Mouse (Mus musculus): ENCODE results near the gene Fbxl18. TPM values are rescaled to one million over a fixed set of nuclear protein-coding genes. Genes with fewer than 3 reads are reported as not detected.

Fbxl18 gene
- total and polyA plus RNA-seq, 3 experiments, result 4.6 to 7.4 TPM; not detected in 1

- H3K27ac ChIP-seq (ENCODE audit: control insufficient read depth, low read depth, low read length), result no peak overlapping the region
- H3K9ac ChIP-seq (ENCODE audit: control insufficient read depth, low read depth, low read length, poor library complexity, severe bottlenecking), result no peak overlapping the region
- no peak overlapping the region for H3K4me3 ChIP-seq (ENCODE audit: control insufficient read depth in 1 of 2, insufficient read depth in 1 of 2, low read depth in 2 of 2, low read length in 2 of 2)
- peaks cover 2% of the 10 kb centered on the region; the same call in 1 of the 2 replicates for H3K79me2 ChIP-seq (ENCODE audit: control insufficient read depth, insufficient read depth, low read length, poor library complexity)
- no peak for DNase-seq (ENCODE audit: low read depth, low spot score)
- H3K27me3 ChIP-seq (ENCODE audit: control insufficient read depth in 1 of 2, insufficient read depth in 2 of 2, low read length in 2 of 2), result no peaks in the 10 kb centered on the region
- H3K36me3 ChIP-seq (ENCODE audit: control insufficient read depth in 1 of 2, insufficient read depth in 2 of 2, low read length in 2 of 2), result peaks cover 0 to 25% of the 10 kb centered on the region in 2 experiments; a peak in 2 of 4 replicates
- no peaks in the 10 kb centered on the region for H3K9me3 ChIP-seq (replicated peaks; ENCODE audit: insufficient read depth, low read length)
- peaks cover 11 to 36% of the 10 kb centered on the region in 2 experiments for H3K4me1 ChIP-seq (ENCODE audit: control insufficient read depth in 1 of 2, insufficient read depth in 2 of 2, low read length in 2 of 2)
- TF ChIP-seq USF2 (IDR thresholded peaks at IDR 0.05; ENCODE audit: borderline replicate concordance in 1 of 2, insufficient read depth in 1 of 2, low read depth in 1 of 2, low read length in 2 of 2) (no peak), GATA1 (IDR thresholded peaks at IDR 0.05; ENCODE audit: low read depth, low read length) (0 out of 2 replicates have a peak, but pooled peaks have one; percentile 28)
Observed at GRCm38 (mm10) chr5:142912739-142913138, 17.5 kb upstream of the Fbxl18 start.

- no peak overlapping the region for H3K27ac ChIP-seq (ENCODE audit: control insufficient read depth, low read depth, low read length)
- H3K4me1 ChIP-seq (ENCODE audit: control insufficient read depth in 1 of 2, insufficient read depth in 2 of 2, low read length in 2 of 2), result peaks cover 11 to 40% of the 10 kb centered on the region in 2 experiments
- H3K4me3 ChIP-seq (ENCODE audit: control insufficient read depth in 1 of 2, insufficient read depth in 1 of 2, low read depth in 2 of 2, low read length in 2 of 2), result no peak overlapping the region
- no peaks in the 10 kb centered on the region for H3K27me3 ChIP-seq (ENCODE audit: control insufficient read depth in 1 of 2, insufficient read depth in 2 of 2, low read length in 2 of 2)
- H3K79me2 ChIP-seq (ENCODE audit: control insufficient read depth, insufficient read depth, low read length, poor library complexity), result peaks cover 2% of the 10 kb centered on the region; the same call in 1 of the 2 replicates
- H3K9me3 ChIP-seq (replicated peaks; ENCODE audit: insufficient read depth, low read length), result no peaks in the 10 kb centered on the region
- TF ChIP-seq E2F4 (IDR thresholded peaks at IDR 0.05; ENCODE audit: borderline replicate concordance, low read depth, low read length) (no peak), SMC3 (IDR thresholded peaks at IDR 0.05; ENCODE audit: low read depth, low read length) (no peak), EP300 (IDR thresholded peaks at IDR 0.05; ENCODE audit: low read depth in 1 of 2, low read length in 2 of 2) (no peak), MAFK (IDR thresholded peaks at IDR 0.05; ENCODE audit: borderline replicate concordance, low read depth, low read length) (no peak), GATA1 (IDR thresholded peaks at IDR 0.05; ENCODE audit: low read depth, low read length) (no peak), TCF12 (IDR thresholded peaks at IDR 0.05; ENCODE audit: low read depth, low read length) (no peak)
- H3K9ac ChIP-seq (ENCODE audit: control insufficient read depth, low read depth, low read length, poor library complexity, severe bottlenecking), result no peak overlapping the region
- peaks cover 0 to 28% of the 10 kb centered on the region in 2 experiments; a peak in 2 of 4 replicates for H3K36me3 ChIP-seq (ENCODE audit: control insufficient read depth in 1 of 2, insufficient read depth in 2 of 2, low read length in 2 of 2)
- DNase-seq (ENCODE audit: low read depth, low spot score), result no peak
Observed at GRCm38 (mm10) chr5:142912320-142912719, 17.1 kb upstream of the Fbxl18 start.

GRCm38 (mm10) chr5:142911629-142912028 lies 16.4 kb upstream of the Fbxl18 start:
- peaks cover 2% of the 10 kb centered on the region; the same call in 1 of the 2 replicates for H3K79me2 ChIP-seq (ENCODE audit: control insufficient read depth, insufficient read depth, low read length, poor library complexity)
- DNase-seq (ENCODE audit: low read depth, low spot score), result no peak
- H3K4me3 ChIP-seq (ENCODE audit: control insufficient read depth in 1 of 2, insufficient read depth in 1 of 2, low read depth in 2 of 2, low read length in 2 of 2), result no peak overlapping the region
- H3K27ac ChIP-seq (ENCODE audit: control insufficient read depth, low read depth, low read length), result no peak overlapping the region
- no peaks in the 10 kb centered on the region for H3K27me3 ChIP-seq (ENCODE audit: control insufficient read depth in 1 of 2, insufficient read depth in 2 of 2, low read length in 2 of 2)
- H3K9ac ChIP-seq (ENCODE audit: control insufficient read depth, low read depth, low read length, poor library complexity, severe bottlenecking), result no peak overlapping the region
- H3K36me3 ChIP-seq (ENCODE audit: control insufficient read depth in 1 of 2, insufficient read depth in 2 of 2, low read length in 2 of 2), result peaks cover 0 to 28% of the 10 kb centered on the region in 2 experiments; a peak in 2 of 4 replicates
- TF ChIP-seq ZNF384 (IDR thresholded peaks at IDR 0.05; ENCODE audit: low read depth, low read length) (no peak), TBP (IDR thresholded peaks at IDR 0.05; ENCODE audit: low read depth, low read length) (no peak), ZC3H11A (IDR thresholded peaks at IDR 0.05; ENCODE audit: low read depth, low read length) (no peak), RCOR1 (IDR thresholded peaks at IDR 0.05; ENCODE audit: low read depth, low read length) (no peak), USF1 (IDR thresholded peaks at IDR 0.05; ENCODE audit: low read depth, low read length) (no peak), GABPA (IDR thresholded peaks at IDR 0.05; ENCODE audit: low read depth, low read length) (no peak), SIN3A (IDR thresholded peaks at IDR 0.05; ENCODE audit: low read length) (no peak), ETS1 (IDR thresholded peaks at IDR 0.05; ENCODE audit: low read depth, low read length) (no peak), KAT2A (conservative IDR thresholded peaks at IDR 0.05; ENCODE audit: low read depth, low read length) (no peak), POLR2AphosphoS5 (IDR thresholded peaks at IDR 0.05; ENCODE audit: borderline replicate concordance, low read depth, low read length) (no peak), POLR2AphosphoS2 (IDR thresholded peaks at IDR 0.05; ENCODE audit: low read length) (no peak), BHLHE40 (IDR thresholded peaks at IDR 0.05; ENCODE audit: borderline replicate concordance, low read depth, low read length) (no peak), ZKSCAN1 (IDR thresholded peaks at IDR 0.05; ENCODE audit: low read depth, low read length) (no peak), NELFE (IDR thresholded peaks at IDR 0.05; ENCODE audit: low read depth, low read length) (no peak), POLR2A (IDR thresholded peaks at IDR 0.05; ENCODE audit: control insufficient read depth in 1 of 2, insufficient read depth in 1 of 2, low read depth in 1 of 2, low read length in 2 of 2, poor library complexity in 1 of 2) (no peak), CHD2 (IDR thresholded peaks at IDR 0.05; ENCODE audit: low read length) (no peak)
- H3K4me1 ChIP-seq (ENCODE audit: control insufficient read depth in 1 of 2, insufficient read depth in 2 of 2, low read length in 2 of 2), result peaks cover 11 to 40% of the 10 kb centered on the region in 2 experiments
- H3K9me3 ChIP-seq (replicated peaks; ENCODE audit: insufficient read depth, low read length), result no peaks in the 10 kb centered on the region
